Mouse (Mus musculus): ENCODE results near the gene Slc23a4.

GRCm38 (mm10) chr6:34895569-34895968 is 92.6 kb downstream of the Slc23a4 start:
- no peak for TF ChIP-seq CTCF (IDR thresholded peaks at IDR 0.05)
- no peak for TF ChIP-seq EP300 (IDR thresholded peaks at IDR 0.05)

All from lung, postnatal 0 days (tissue).